Mouse (Mus musculus) liver, adult (tissue): ENCODE measurements around the gene Tmem72.

ENCODE experiments used
- GATA4 ChIP-seq: IDR thresholded peaks from 2 replicates; pipeline ENCODE4 v1.6.1; 2014; ENCODE audit warnings: mild to moderate bottlenecking, low read length; ENCODE audit not compliant: insufficient replicate concordance

The Tmem72 gene

DNA sequence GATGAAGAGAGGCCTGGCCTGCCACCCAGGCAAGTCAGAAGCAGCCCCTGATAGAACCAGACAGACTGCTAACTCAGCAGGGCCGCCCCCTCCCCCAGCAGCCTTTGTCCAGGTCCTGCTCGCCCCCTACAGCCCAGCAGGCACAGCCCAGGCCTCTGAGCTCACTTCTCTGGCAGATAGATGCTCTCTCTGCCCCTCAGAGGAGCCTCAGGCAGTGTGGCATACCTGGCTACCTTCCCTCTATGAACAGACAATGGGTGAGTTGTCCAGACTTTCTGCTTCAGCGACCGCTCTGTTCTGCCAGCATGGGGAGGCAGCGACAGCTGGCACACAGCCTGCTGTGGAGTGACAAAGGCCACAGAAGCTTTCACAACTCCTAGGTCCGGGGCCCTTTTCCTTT is 46.6 kb downstream of the Tmem72 start:
- TF ChIP-seq GATA4 = no peak

DNA sequence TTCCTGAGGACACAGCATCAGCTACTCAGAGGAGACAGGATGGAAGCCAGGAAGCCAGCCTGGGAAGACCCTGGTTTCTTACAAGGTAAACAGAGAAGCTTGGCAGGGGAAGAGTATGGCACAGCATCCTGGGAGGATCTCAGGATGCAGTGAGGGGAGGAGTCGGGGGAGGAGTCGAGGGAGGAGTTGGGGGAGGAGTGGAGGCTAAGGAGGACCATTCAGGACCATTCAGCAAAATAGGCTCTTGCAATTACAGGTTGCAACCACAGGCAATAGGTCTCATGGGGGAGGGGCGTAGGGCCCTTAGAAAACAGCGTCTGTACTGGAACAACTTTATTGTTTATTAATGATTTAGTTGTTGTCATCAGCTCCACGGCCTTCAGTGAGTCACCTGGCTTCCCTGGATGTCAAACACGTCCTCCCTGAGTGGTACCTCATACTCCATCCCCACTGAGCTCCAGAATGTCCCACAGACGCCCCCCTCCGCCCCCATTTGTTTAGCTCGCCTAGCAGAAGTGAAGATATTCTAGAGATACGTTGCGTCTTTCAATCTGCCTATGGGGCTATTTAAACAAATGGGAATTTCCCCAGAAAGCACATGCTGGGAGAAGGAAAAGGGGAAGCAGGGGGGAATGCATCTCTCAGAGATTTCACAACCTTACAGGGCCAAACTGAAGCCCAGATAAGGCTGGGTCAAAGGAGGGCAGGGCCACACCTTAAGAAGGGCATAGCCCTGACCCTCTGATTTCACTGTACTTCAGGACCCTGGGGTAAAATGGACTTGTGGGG is 47.8 kb downstream of the Tmem72 start:
- no peak for TF ChIP-seq GATA4

DNA sequence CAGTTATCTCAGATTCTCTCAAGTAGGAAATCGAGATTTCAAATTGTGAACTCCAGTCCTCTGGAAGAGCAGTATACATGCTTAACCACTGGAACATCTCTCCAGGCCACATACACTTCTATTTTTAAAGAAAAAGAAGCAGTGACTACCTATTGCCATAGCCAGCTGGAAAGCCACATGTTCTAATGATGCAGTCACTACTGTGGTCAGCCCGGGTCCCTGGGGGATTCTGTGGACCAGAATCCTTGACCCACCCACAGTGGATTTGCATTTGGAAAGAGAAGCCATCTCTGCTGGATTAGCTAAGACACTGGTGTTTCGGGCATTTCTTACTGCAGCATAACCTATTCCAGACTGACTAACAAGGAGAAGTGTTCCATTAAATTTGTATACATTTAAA is 49.3 kb downstream of the Tmem72 start:
- no peak for TF ChIP-seq GATA4

DNA sequence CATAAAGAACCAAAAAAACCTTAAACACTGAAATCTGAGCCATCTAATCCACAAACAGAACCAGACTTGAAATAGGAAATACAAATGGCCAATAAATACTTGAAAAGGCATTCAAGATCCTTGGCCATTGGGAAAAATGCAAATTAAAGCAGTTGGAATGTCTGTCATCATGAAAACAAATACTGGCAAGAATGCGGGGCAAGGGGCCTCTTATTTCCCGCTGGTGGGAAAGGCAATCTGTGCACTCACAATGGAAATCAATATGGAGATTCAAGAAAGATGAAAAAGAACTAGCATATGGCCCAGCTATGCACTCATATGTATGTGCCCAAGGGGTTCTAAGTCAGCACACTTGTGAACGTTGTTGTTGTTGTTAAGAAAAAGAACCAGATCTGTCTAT is 49.8 kb downstream of the Tmem72 start:
- no peak for TF ChIP-seq GATA4

DNA sequence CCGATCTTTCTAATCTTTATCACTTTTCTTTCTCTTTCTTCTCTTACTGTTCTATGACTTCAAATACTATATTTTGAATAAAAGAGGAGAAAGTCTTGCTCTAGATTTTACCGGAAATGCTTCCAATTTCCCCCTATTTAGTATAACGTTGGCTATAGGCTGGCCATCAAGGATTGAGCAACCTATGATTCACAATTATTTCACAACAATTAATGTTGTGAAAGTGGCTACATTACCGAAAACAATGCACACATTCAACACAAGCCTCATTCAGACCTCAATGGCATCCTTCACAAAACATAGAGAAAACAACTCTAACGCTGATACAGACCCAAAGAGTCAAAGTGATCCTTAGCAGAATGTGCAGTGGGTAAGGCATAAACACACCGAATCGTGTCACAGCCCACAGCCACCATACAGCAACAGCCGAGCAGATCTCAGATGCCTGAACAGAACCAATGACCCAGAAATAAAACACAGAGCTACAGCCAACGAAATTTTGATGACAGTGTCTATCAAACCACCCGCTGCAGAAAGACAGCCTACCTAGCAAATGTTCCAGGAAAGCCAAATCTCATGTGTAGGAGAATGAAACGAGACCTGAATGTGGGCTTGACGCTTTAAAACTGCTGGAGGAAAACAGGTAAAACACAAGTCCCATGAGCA is 50.5 kb downstream of the Tmem72 start:
- TF ChIP-seq GATA4 = no peak

DNA sequence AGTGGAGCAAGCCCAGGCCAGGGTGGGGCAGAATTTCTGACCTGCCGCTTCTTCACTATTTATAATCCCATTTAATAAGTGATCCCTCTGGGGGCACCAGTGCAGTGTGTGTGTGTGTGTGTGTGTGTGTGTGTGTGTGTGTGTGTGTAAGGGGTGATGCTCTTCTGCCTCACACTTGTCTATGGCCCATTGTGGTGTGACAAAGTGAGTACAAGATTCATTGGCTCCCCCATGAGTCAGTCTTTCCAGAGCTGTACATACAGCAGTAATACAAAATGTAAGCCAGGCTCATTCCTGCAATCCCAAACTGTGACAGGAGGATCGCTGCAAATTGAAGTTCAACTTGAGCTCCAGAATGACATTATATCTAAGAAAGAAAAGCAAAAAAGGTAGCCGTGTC is 51.9 kb downstream of the Tmem72 start:
- TF ChIP-seq GATA4 = no peak

DNA sequence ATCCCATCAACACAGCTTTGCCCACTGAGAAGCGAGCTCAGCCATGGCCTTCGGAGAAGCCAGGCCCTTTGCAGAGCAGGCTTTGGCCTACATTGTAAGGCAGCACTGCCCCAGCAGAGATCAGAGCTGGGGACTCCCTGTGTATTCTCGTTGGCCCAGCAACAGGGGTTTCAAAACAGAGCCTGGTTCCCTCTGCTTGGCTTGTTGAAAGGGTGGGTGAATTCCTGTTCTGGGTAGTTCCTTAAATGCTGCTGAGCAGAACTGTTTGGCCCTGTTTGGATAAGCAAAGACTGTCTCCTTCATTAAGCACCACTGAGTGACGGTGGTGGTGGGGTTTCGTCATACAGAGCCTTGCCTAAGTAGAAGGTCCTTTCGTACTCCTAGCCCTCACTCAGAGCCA is 52.7 kb downstream of the Tmem72 start:
- no peak for TF ChIP-seq GATA4

DNA sequence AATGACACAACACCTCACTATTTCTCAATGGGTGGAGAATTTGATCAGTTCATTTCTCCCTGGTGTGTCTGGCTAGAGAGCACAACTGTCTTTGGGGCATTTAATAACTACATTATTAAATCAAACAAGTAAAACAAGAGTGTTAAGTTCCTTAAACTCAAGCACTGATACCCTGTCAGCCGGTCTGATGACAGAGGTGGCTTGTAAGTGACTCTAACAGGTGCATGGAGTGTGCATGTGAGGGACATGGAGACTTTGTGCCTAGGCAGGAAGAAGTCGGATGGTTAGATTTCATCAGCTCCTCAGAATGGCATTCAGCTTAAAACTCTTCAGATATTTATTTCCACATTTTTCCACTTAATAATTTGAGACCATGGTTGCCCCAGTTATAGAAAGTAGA is 53.3 kb downstream of the Tmem72 start:
- TF ChIP-seq GATA4 = no peak

DNA sequence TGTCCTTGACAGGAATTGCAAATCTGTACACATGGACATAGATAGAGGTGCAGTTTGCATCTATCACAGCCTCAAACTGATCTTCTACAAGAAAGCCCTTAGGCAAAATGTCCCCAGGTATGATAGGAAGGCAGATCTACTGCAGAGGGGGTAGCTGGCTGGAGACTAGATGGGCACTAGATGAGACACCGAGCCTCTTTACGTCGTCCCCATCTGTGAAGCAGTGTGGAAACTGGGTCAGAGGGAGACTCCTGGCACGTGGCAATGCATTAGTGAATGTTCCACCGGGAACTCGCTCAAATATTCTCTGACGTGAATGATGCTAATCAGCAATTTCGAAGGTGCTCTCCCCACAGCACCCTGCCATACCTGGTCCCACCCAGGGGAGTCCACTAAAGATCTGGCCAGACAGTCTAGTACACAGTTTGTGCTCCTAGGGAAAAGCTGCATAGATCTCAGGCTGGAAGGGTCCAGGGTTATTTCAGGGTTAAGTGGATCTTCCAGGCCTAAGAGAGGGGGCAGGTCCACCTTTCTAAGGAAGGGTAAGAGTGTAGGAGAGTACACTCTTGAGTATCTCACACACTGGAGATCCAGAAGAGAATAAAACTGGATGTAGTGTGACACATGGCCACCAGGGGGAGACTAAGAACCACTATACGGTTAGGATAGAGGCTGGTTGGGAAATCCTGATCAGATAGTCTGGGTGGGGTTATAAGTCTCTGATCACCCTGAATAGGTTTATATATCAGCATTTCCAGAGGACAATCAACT is 62.8 kb downstream of the Tmem72 start:
- TF ChIP-seq GATA4 = no peak

DNA sequence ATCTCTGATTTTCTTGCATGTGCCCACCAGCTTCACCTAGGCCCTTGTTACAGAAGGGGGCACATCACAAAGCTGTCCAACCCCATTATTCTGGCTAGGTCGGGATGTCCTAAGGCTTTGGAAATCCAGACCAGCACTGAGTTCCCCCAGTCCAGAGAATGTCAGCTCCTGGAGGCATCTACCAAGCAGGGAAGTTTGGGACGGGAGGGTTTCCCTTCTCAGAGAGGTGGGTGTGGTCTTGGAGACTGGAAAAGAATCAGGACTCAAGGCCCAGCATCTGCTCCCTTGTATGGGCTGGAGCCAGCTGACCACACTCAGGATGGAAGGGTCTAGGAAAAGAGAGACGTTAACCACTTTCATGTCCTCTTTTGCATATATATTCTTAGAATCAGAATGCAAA is 63.5 kb downstream of the Tmem72 start:
- TF ChIP-seq GATA4 = no peak

DNA sequence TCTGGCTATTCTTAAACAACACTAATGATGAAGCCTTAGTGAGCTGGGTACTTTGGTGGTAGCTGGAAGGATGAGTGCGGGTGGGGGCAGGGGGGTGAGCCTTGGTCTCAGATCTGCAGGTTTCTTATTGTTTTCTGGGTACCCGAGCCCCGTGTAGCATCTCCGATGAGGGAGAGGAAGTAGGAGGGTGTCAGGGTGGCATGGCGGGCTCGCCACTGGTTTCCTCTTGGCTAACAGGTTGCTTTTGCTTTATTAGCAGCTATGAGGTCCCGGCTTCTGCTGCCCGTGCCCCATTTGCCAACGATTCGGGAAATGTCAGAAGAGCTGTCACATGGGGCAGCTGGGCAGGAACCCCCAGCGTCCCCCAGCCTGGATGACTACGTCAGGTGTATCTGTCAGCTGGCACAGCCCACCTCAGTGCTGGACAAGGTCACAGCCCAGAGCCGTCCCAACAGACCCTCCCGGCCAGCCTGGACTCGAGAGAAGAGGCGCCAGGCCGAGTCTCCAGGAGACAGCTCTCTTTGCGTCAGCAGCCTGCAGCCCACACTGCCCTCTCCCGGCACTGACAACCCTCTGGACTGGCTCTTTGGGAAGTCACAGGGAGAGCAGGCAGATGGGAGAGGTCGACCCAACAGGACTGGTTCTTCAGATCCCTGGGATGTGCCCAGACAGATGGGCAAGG is 65.1 kb downstream of the Tmem72 start:
- no peak for TF ChIP-seq GATA4

DNA sequence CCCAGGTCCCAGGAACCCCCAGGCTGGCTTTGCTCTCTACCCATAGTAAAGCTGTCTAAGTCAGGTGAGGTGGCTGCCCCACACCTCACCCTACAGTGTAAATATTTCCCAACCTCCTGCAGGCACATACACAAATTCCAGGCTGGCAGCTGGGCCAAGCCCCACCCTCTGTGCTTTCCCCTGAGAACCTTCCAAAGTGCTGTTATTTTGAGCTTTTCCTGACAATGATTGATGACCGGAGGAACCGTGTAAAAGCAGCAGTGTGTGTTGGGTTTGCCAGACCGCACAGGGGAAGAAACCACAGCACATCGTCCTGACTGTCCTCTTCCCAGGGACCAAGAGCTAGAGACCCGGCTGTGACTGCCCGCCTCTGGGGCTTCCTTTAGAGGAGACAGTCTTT is 66.3 kb downstream of the Tmem72 start, which contains the start of gene Depp1:
Gene Depp1 (plus strand): TSS at position 204 of the 400 bp plus-strand sequence.
- TF ChIP-seq GATA4 = no peak

DNA sequence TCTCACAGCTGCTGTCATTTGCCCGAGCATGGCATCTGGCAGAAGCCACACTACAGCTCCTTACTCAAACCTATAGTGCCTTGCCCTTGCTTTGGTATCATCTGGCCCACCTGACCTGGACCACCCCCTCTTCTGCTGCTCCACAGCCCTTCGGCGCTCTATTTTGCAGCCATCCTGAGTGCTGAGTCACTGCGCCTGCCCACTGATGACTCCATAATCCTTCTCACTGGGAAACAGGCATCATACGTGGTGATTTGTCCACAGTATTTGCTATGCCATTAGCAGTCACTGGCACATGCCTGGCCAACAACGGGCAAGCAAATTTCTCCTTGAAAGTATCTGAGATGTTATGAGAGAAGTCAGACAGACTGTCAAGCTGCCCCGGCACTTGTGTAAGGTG is 66.9 kb downstream of the Tmem72 start:
- TF ChIP-seq GATA4 = no peak

DNA sequence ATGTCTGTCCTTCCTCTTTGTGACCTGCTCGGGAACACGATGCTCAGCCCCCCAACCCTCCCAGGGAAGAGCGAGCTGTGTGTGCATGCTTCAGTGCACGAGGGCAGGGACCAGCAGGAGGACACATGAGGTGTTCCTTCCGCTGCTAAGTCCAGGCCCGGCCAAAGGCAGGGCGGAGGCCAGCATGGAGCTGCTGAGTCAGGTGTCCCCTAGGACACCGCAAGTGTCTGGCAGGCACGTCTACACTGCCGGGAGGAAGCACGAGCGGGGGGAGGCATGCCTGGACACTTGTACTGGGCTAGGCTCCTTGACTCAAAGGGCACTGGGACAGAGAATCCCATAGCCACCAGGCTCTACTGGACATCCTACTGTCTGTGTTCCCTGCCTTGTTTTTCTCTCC is 69.0 kb downstream of the Tmem72 start:
- no peak for TF ChIP-seq GATA4

DNA sequence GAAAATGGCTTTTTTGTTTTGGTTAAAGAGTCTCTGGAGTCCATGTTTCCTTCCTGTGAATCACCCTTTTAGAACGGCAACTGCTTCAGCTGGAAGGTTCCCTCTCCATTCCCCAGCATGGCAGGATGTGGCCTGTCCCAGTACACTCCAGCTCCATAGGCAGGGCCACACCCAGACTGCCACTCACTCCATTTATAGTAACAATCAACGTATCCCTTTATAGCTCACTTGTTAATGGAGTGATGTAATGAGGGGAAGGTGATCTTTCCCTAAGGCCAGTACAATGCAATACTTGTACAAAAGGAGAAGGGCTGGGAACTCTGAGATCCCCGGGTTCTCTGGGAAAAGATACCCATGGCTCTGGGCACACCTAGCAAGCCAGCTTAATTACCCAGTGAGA is 72.4 kb downstream of the Tmem72 start:
- no peak for TF ChIP-seq GATA4
